Mouse (Mus musculus): ENCODE measurements around the gene Fstl3. TPM values are rescaled to one million over a fixed set of nuclear protein-coding genes. Genes with fewer than 3 reads are reported as not detected.

The Fstl3 gene
- polyA plus RNA-seq (2015; fragmentation: Nextera tagmentation; extraction: Ambion mirVana), result 23.9 and 26.4 TPM in 2 replicates

- H3K4me2 ChIP-seq (replicated peaks; ENCODE audit: low read depth, low read length), result peak within 1 kb of the TSS; percentile 79
- peak within 1 kb of the TSS; percentile 59 for H3K4me3 ChIP-seq (ENCODE audit: low read length)
- no peaks in the 10 kb centered on the region; the same call in none of the 2 replicates for H3K27me3 ChIP-seq (ENCODE audit: insufficient read depth, low read length)
- H3K27ac ChIP-seq (ENCODE audit: low read length), result peak within 1 kb of the TSS; percentile 54
- H3K9me3 ChIP-seq (ENCODE audit: low read length), result peaks cover 8% of the 10 kb centered on the region; the same call in 1 of the 2 replicates
- H3K4me1 ChIP-seq (ENCODE audit: insufficient read depth, low read length), result peaks cover 42% of the 10 kb centered on the region
- H3K9ac ChIP-seq (replicated peaks; ENCODE audit: low read length), result peak within 1 kb of the TSS; percentile 76
- 2% methylated on average over 38 of the region's 39 CpGs for WGBS
- H3K36me3 ChIP-seq (ENCODE audit: insufficient read depth, low read length), result no peaks in the 10 kb centered on the region
- no peak for ATAC-seq (ENCODE audit: low FRiP score, low TSS enrichment)
Measured at GRCm38 (mm10) chr10:79777103-79777531, at the start of gene Fstl3. Gene Fstl3 (plus strand): TSS chr10:79777272.

GRCm38 (mm10) chr10:79728323-79729249 lies 48.5 kb upstream of the Fstl3 start:
- Histone ChIP-seq H3K36me3 (ENCODE audit: insufficient read depth, low read length) (peaks cover 9% of the 10 kb centered on the region; the same call in 1 of the 2 replicates), H3K4me1 (ENCODE audit: insufficient read depth, low read length) (peaks cover 12% of the 10 kb centered on the region), H3K4me3 (ENCODE audit: low read length) (no peak overlapping the region), H3K9ac (replicated peaks; ENCODE audit: low read length) (no peak overlapping the region), H3K27me3 (ENCODE audit: insufficient read depth, low read length) (no peaks in the 10 kb centered on the region), H3K9me3 (ENCODE audit: low read length) (peaks cover 4% of the 10 kb centered on the region; the same call in 1 of the 2 replicates), H3K4me2 (replicated peaks; ENCODE audit: low read depth, low read length) (no peak overlapping the region), H3K27ac (ENCODE audit: low read length) (no peak overlapping the region)
- ATAC-seq (ENCODE audit: low FRiP score, low TSS enrichment), result no peak
- WGBS, result 67% methylated on average over 28 of the region's 28 CpGs

GRCm38 (mm10) chr10:79729357-79729965 lies 47.6 kb upstream of the Fstl3 start:
- Histone ChIP-seq H3K27ac (ENCODE audit: low read length) (no peak overlapping the region), H3K9me3 (ENCODE audit: low read length) (peaks cover 4% of the 10 kb centered on the region; the same call in 1 of the 2 replicates), H3K27me3 (ENCODE audit: insufficient read depth, low read length) (no peaks in the 10 kb centered on the region), H3K36me3 (ENCODE audit: insufficient read depth, low read length) (peaks cover 18% of the 10 kb centered on the region), H3K4me3 (ENCODE audit: low read length) (no peak overlapping the region), H3K9ac (replicated peaks; ENCODE audit: low read length) (no peak overlapping the region), H3K4me1 (ENCODE audit: insufficient read depth, low read length) (peaks cover 12% of the 10 kb centered on the region), H3K4me2 (replicated peaks; ENCODE audit: low read depth, low read length) (no peak overlapping the region)
- WGBS, result 72% methylated on average over 13 of the region's 13 CpGs
- no peak for ATAC-seq (ENCODE audit: low FRiP score, low TSS enrichment)

- WGBS, result 95% methylated on average over 1 of the region's 1 CpGs
- no peak for ATAC-seq (ENCODE audit: low FRiP score, low TSS enrichment)
- H3K4me1 ChIP-seq (ENCODE audit: insufficient read depth, low read length), result 0 out of 2 replicates have a peak, but pooled peaks cover 7% of the 10 kb centered on the region
Measured at GRCm38 (mm10) chr10:79732500-79732899, 44.6 kb upstream of the Fstl3 start.

GRCm38 (mm10) chr10:79733847-79734246 lies 43.2 kb upstream of the Fstl3 start:
- H3K4me3 ChIP-seq (ENCODE audit: low read length), result no peak overlapping the region
- peaks cover 62% of the 10 kb centered on the region for H3K36me3 ChIP-seq (ENCODE audit: insufficient read depth, low read length)
- 0 out of 2 replicates have a peak, but pooled peaks cover 5% of the 10 kb centered on the region for H3K4me1 ChIP-seq (ENCODE audit: insufficient read depth, low read length)
- no peak for ATAC-seq (ENCODE audit: low FRiP score, low TSS enrichment)
- WGBS, result 92% methylated on average over 15 of the region's 15 CpGs
- H3K27ac ChIP-seq (ENCODE audit: low read length), result no peak overlapping the region
- no peaks in the 10 kb centered on the region; the same call in 1 of the 2 replicates for H3K27me3 ChIP-seq (ENCODE audit: insufficient read depth, low read length)
- peaks cover 43% of the 10 kb centered on the region for H3K9me3 ChIP-seq (ENCODE audit: low read length)
- no peak overlapping the region for H3K9ac ChIP-seq (replicated peaks; ENCODE audit: low read length)
- H3K4me2 ChIP-seq (replicated peaks; ENCODE audit: low read depth, low read length), result no peak overlapping the region

More at GRCm38 (mm10) chr10:79732500-79732899, 44.6 kb upstream of the Fstl3 start:
- Histone ChIP-seq H3K9ac (replicated peaks; ENCODE audit: low read length) (no peak overlapping the region), H3K9me3 (ENCODE audit: low read length) (peaks cover 29% of the 10 kb centered on the region), H3K36me3 (ENCODE audit: insufficient read depth, low read length) (peaks cover 48% of the 10 kb centered on the region), H3K27ac (ENCODE audit: low read length) (no peak overlapping the region), H3K4me2 (replicated peaks; ENCODE audit: low read depth, low read length) (no peak overlapping the region), H3K4me3 (ENCODE audit: low read length) (no peak overlapping the region), H3K27me3 (ENCODE audit: insufficient read depth, low read length) (no peaks in the 10 kb centered on the region; the same call in 1 of the 2 replicates)

- H3K4me3 ChIP-seq (ENCODE audit: low read length), result peak overlapping the region; percentile 18; the same call in 1 of the 2 replicates
- H3K36me3 ChIP-seq (ENCODE audit: insufficient read depth, low read length), result peaks cover 77% of the 10 kb centered on the region
- 0 out of 2 replicates have a peak, but pooled peaks cover 5% of the 10 kb centered on the region for H3K4me1 ChIP-seq (ENCODE audit: insufficient read depth, low read length)
- ATAC-seq (ENCODE audit: low FRiP score, low TSS enrichment), result no peak
- H3K27me3 ChIP-seq (ENCODE audit: insufficient read depth, low read length), result no peaks in the 10 kb centered on the region; the same call in 1 of the 2 replicates
- H3K9me3 ChIP-seq (ENCODE audit: low read length), result peaks cover 58% of the 10 kb centered on the region
- 28% methylated on average over 35 of the region's 52 CpGs for WGBS
- H3K4me2 ChIP-seq (replicated peaks; ENCODE audit: low read depth, low read length), result peak overlapping the region; percentile 46
- 0 out of 2 replicates have a peak overlapping the region, but pooled peaks have one; percentile 22 for H3K9ac ChIP-seq (replicated peaks; ENCODE audit: low read length)
- H3K27ac ChIP-seq (ENCODE audit: low read length), result no peak overlapping the region
Measured at GRCm38 (mm10) chr10:79735361-79735760, 41.7 kb upstream of the Fstl3 start.

GRCm38 (mm10) chr10:79736706-79737105 lies 40.4 kb upstream of the Fstl3 start:
- Histone ChIP-seq H3K27me3 (ENCODE audit: insufficient read depth, low read length) (no peaks in the 10 kb centered on the region; the same call in 1 of the 2 replicates), H3K9ac (replicated peaks; ENCODE audit: low read length) (no peak overlapping the region), H3K4me2 (replicated peaks; ENCODE audit: low read depth, low read length) (no peak overlapping the region), H3K4me3 (ENCODE audit: low read length) (no peak overlapping the region), H3K4me1 (ENCODE audit: insufficient read depth, low read length) (0 out of 2 replicates have a peak, but pooled peaks cover 5% of the 10 kb centered on the region), H3K27ac (ENCODE audit: low read length) (no peak overlapping the region), H3K9me3 (ENCODE audit: low read length) (peaks cover 63% of the 10 kb centered on the region), H3K36me3 (ENCODE audit: insufficient read depth, low read length) (peaks cover 90% of the 10 kb centered on the region)
- ATAC-seq (ENCODE audit: low FRiP score, low TSS enrichment), result no peak
- 81% methylated on average over 14 of the region's 14 CpGs for WGBS

GRCm38 (mm10) chr10:79738259-79738658 lies 38.8 kb upstream of the Fstl3 start:
- Histone ChIP-seq H3K27ac (ENCODE audit: low read length) (no peak overlapping the region), H3K27me3 (ENCODE audit: insufficient read depth, low read length) (no peaks in the 10 kb centered on the region; the same call in 1 of the 2 replicates), H3K4me1 (ENCODE audit: insufficient read depth, low read length) (0 out of 2 replicates have a peak, but pooled peaks cover 5% of the 10 kb centered on the region), H3K4me3 (ENCODE audit: low read length) (no peak overlapping the region), H3K36me3 (ENCODE audit: insufficient read depth, low read length) (peaks cover 98% of the 10 kb centered on the region), H3K9me3 (ENCODE audit: low read length) (peaks cover 59% of the 10 kb centered on the region), H3K9ac (replicated peaks; ENCODE audit: low read length) (no peak overlapping the region), H3K4me2 (replicated peaks; ENCODE audit: low read depth, low read length) (no peak overlapping the region)
- WGBS, result 91% methylated on average over 10 of the region's 10 CpGs
- no peak for ATAC-seq (ENCODE audit: low FRiP score, low TSS enrichment)

- WGBS, result 97% methylated on average over 28 of the region's 28 CpGs
- ATAC-seq (ENCODE audit: low FRiP score, low TSS enrichment), result no peak
- no peak overlapping the region for H3K27ac ChIP-seq (ENCODE audit: low read length)
- H3K4me3 ChIP-seq (ENCODE audit: low read length), result no peak overlapping the region
- H3K27me3 ChIP-seq (ENCODE audit: insufficient read depth, low read length), result no peaks in the 10 kb centered on the region; the same call in 1 of the 2 replicates
- peaks cover 97% of the 10 kb centered on the region for H3K36me3 ChIP-seq (ENCODE audit: insufficient read depth, low read length)
- H3K4me1 ChIP-seq (ENCODE audit: insufficient read depth, low read length), result 0 out of 2 replicates have a peak, but pooled peaks cover 5% of the 10 kb centered on the region
- H3K9me3 ChIP-seq (ENCODE audit: low read length), result peaks cover 59% of the 10 kb centered on the region
- H3K4me2 ChIP-seq (replicated peaks; ENCODE audit: low read depth, low read length), result no peak overlapping the region
- H3K9ac ChIP-seq (replicated peaks; ENCODE audit: low read length), result no peak overlapping the region
Measured at GRCm38 (mm10) chr10:79739234-79739633, 37.8 kb upstream of the Fstl3 start.
